Mouse (Mus musculus) midbrain, embryonic 15.5 days (tissue): ENCODE results near the gene D130043K22Rik. TPM values are rescaled to one million over a fixed set of nuclear protein-coding genes. Genes with fewer than 3 reads are reported as not detected.

Source experiments
- ATAC-seq: fragments of 200-750 bp; cut with Nextera tagmentation; replicated peaks from 2 replicates; pipeline ENCODE4 v1.8.0; 2017; ENCODE audit warnings: moderate TSS enrichment
- H3K27ac ChIP-seq: fragments of 300-500 bp; sonication (generic); 2 replicates; pipeline ENCODE4 v1.5.1; 2015; ENCODE audit warnings: mild to moderate bottlenecking, inconsistent platforms
- H3K27me3 ChIP-seq: fragments of 300-500 bp; sonication (generic); replicated peaks from 2 replicates; pipeline ENCODE4 v1.6.1; 2015; ENCODE audit warnings: inconsistent platforms
- H3K36me3 ChIP-seq: fragments of 300-500 bp; sonication (generic); replicated peaks from 2 replicates; pipeline ENCODE4 v1.6.1; 2015; ENCODE audit warnings: inconsistent platforms
- H3K4me1 ChIP-seq: fragments of 300-500 bp; sonication (generic); 2 replicates; pipeline ENCODE4 v1.6.1; 2015; ENCODE audit warnings: inconsistent platforms
- H3K4me2 ChIP-seq: fragments of 300-500 bp; sonication (generic); 2 replicates; pipeline ENCODE4 v1.6.1; 2015; ENCODE audit warnings: inconsistent platforms, mild to moderate bottlenecking, moderate library complexity
- H3K4me3 ChIP-seq: fragments of 300-500 bp; sonication (generic); 2 replicates; pipeline ENCODE4 v1.5.1; 2015; ENCODE audit warnings: mild to moderate bottlenecking, inconsistent platforms
- H3K9ac ChIP-seq: fragments of 300-500 bp; sonication (generic); 2 replicates; pipeline ENCODE4 v1.6.1; 2015; ENCODE audit warnings: mild to moderate bottlenecking, inconsistent platforms
- H3K9me3 ChIP-seq: fragments of 300-500 bp; sonication (generic); 2 replicates; pipeline ENCODE4 v1.6.1; 2016; ENCODE audit warnings: inconsistent platforms
- WGBS: fragments of 180-500 bp; shearing (Covaris S2); methylation state at CpG from one replicate; pipeline ENCODE4 v1.1.7; 2015; ENCODE audit warnings: mixed read lengths; 5-methylcytosine and 5-hydroxymethylcytosine counted together
- polyA plus RNA-seq: library from polyadenylated mRNA; unstranded; fragments of >200 nt; fragmentation: Nextera tagmentation; extraction: Ambion mirVana; gene quantifications from 2 replicates; pipeline ENCODE4 v1.2.1, GENCODE M21; 2015

The D130043K22Rik gene
- polyA plus RNA-seq, result 5.9 and 7.8 TPM in 2 replicates

DNA sequence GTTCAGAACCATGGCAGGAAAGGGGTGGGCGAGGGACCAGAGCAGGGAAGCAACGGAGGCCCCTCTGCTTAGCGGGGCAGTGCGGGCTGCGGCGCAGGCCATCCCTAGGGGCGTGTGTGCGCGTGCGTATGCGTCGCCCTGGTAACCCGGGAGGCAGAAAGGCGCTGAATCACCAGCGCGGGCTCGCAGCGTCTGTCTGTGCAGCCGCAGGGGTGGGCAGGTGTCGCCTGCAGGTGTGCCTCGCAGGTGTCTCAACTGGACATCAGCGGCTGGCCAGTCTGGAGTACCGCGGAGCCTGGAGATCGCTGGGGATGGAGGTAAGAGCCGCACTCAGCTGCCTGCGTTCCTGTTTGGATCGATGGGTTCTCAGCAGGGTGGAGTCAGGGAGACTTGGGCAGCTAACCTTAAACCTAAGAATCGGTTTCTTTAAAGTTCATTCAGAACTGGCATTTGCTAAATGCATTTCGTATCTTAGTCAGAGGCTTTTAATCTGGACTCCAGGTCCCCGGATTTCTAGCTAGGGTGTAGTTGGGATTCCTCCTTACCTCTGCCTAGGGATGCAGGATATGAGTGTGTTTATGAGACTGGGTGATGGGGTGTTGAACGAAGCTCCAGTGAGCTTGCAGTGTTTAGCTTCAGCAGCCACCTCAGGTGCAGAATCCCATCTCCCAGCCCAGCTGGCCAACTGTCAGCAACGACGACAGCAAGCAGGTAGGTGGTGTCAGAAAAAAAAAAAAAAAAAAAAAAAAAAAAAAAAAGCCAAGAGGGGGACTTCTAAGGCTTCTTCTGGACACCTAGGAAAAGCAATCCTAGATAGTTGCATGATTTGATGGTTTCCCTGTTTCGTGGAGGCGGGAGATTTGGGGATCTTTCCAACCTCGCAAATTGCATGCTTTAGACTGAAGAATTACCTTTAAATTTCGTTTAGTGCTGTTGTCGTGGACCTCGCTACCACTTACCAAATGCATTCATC is at the start of gene D130043K22Rik:
Gene D130043K22Rik (plus strand): TSS at position 153 of the 973 bp plus-strand sequence.
- Histone ChIP-seq H3K27ac (peak within 1 kb of the TSS; percentile 59), H3K9ac (peak within 1 kb of the TSS; percentile 69), H3K4me3 (peak within 1 kb of the TSS; percentile 70), H3K36me3 (no peaks in the 10 kb centered on the region; the same call in 1 of the 2 replicates), H3K4me1 (peaks cover 12% of the 10 kb centered on the region; the same call in 1 of the 2 replicates), H3K4me2 (peak within 1 kb of the TSS; percentile 88), H3K27me3 (no peaks in the 10 kb centered on the region), H3K9me3 (no peaks in the 10 kb centered on the region)
- WGBS, result 6% methylated on average over 40 of the region's 40 CpGs
- ATAC-seq, result peak; percentile 96

DNA sequence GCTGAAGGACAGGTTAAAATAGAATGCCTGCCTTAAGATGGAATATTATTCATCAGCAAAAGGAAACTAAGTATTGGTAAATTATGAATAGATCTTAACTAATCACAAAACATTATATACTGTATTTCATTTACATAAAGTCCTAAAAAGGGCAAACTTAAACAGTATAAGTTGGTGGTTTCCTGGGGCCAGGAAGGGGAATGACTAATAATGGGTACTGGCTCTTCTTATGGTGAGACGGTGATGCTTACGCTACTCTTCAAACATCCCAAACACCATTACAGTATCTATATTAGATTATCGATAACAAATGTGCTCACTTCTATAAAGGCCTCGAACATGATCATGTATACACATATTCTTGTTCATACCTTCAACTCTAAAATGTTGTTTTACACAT is 46.2 kb upstream of the D130043K22Rik start:
- WGBS, result 96% methylated on average over 4 of the region's 4 CpGs
- no peak for ATAC-seq
- H3K4me1 ChIP-seq, result peaks cover 17% of the 10 kb centered on the region

DNA sequence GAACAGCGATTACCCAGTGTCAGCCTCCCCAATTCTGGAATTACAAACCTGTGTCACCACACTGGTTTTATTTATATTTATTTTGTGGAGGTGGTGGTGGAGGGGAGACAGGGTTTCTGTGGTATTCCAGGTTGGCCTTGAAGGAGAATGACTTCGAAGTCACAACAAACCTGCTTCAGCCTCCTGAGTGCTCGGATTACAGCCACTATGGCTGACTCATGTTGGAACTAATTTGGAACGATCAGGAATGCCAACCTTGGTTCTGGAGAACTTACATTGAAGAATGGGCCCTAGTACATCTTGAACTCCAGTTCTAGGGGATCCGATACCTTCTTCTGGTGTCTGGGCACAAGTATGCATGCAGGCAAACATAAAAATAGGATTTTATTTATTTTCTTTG is 45.6 kb upstream of the D130043K22Rik start:
- WGBS, result 73% methylated on average over 5 of the region's 5 CpGs
- ATAC-seq, result no peak
- H3K36me3 ChIP-seq, result no peaks in the 10 kb centered on the region
- H3K4me2 ChIP-seq, result peak overlapping the region; percentile 87
- no peak overlapping the region for H3K27ac ChIP-seq
- H3K9me3 ChIP-seq, result no peaks in the 10 kb centered on the region
- peak overlapping the region; percentile 83; the same call in 1 of the 2 replicates for H3K4me3 ChIP-seq
- peaks cover 22% of the 10 kb centered on the region for H3K4me1 ChIP-seq
- no peak overlapping the region for H3K9ac ChIP-seq
- H3K27me3 ChIP-seq, result no peaks in the 10 kb centered on the region

More for the DNA sequence above, 46.2 kb upstream of the D130043K22Rik start:
- H3K9ac ChIP-seq, result no peak overlapping the region
- no peak overlapping the region for H3K4me2 ChIP-seq
- no peak overlapping the region for H3K4me3 ChIP-seq
- no peak overlapping the region for H3K27ac ChIP-seq
- H3K27me3 ChIP-seq, result no peaks in the 10 kb centered on the region
- H3K36me3 ChIP-seq, result no peaks in the 10 kb centered on the region
- no peaks in the 10 kb centered on the region for H3K9me3 ChIP-seq

DNA sequence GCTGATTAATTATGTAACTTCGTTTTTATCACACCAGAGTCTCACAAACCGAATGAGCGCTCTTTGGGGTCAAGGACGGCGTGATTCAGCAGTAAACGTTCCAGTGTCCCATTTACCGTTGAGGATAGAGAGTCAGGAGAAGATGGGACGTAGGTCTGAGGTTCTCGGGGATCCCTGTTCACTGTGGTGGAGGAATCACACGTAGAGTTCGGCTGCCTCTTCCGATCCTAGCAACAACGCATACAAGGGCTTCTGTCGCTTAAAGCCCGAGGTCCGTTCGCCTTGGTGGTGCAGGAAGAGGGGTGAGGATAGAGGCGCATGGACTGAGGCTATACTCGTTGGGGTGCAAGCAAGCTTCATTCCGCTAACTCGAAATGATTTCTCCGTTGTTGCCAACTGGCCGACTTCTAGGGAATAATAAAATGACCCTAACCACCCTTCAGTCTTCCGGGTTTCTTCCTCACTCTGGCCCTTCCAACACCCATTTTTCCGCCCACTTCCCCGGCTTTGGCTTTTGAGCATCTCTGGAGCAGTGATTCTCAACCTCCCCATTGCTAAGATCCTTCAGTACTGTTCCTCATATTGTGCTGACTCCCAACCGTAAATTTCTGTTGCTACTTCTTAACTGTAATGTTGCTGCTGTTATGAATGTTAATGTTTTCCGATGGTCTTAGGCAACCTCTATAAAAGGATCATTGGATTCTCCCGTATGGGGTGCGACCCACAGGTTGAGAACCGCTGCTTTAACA is 44.8 kb upstream of the D130043K22Rik start:
- peak overlapping the region; percentile 83 for H3K4me3 ChIP-seq
- WGBS, result under 1% methylated on average over 31 of the region's 31 CpGs
- peak overlapping the region; percentile 96 for H3K27ac ChIP-seq
- H3K9me3 ChIP-seq, result no peaks in the 10 kb centered on the region
- peak overlapping the region; percentile 56 for H3K9ac ChIP-seq
- peak; percentile 57 for ATAC-seq
- H3K4me1 ChIP-seq, result peaks cover 26% of the 10 kb centered on the region
- no peaks in the 10 kb centered on the region for H3K27me3 ChIP-seq
- no peaks in the 10 kb centered on the region for H3K36me3 ChIP-seq
- H3K4me2 ChIP-seq, result peak overlapping the region; percentile 87

DNA sequence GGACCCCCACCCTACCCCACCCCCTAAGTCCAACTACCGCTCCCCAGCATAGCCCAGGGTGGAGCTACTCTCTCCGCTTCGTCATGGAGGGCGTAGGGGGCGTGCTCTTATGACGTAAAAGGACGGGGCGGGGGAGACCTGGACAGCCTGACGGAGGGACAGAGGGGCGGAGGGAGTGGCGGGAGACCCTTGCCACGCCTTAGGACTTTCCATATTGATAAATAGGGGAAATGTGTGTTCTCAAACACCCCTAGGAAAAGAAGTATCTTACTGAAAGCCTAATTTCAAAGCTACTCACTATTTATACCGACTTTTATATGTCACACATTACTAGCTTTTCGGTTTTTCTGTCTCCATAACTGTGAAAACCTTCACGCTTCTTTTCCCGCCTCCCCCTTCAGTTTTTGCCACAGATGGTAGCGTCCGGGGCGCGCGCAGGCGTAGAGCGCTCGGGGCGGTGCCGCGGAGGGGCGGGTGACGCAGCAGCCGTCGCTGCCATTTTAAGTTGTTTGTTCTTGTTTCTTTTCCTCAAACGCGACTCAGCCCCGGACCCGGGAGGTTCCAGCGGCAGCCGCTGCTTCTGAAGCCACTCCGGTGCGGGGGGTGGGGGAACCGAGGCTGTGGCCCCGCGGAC is 44.1 kb upstream of the D130043K22Rik start:
- whole genome bisulfite sequencing, result under 1% methylated on average over 42 of the region's 42 CpGs
- H3K27ac ChIP-seq, result peak overlapping the region; percentile 96
- no peaks in the 10 kb centered on the region for H3K27me3 ChIP-seq
- H3K4me2 ChIP-seq, result peak overlapping the region; percentile 87
- 0 out of 2 replicates have a peak, but pooled peaks cover 4% of the 10 kb centered on the region for H3K36me3 ChIP-seq
- peak overlapping the region; percentile 74 for H3K9ac ChIP-seq
- peak overlapping the region; percentile 83 for H3K4me3 ChIP-seq
- H3K9me3 ChIP-seq, result no peaks in the 10 kb centered on the region
- ATAC-seq, result peak; percentile 97
- peaks cover 30% of the 10 kb centered on the region for H3K4me1 ChIP-seq

DNA sequence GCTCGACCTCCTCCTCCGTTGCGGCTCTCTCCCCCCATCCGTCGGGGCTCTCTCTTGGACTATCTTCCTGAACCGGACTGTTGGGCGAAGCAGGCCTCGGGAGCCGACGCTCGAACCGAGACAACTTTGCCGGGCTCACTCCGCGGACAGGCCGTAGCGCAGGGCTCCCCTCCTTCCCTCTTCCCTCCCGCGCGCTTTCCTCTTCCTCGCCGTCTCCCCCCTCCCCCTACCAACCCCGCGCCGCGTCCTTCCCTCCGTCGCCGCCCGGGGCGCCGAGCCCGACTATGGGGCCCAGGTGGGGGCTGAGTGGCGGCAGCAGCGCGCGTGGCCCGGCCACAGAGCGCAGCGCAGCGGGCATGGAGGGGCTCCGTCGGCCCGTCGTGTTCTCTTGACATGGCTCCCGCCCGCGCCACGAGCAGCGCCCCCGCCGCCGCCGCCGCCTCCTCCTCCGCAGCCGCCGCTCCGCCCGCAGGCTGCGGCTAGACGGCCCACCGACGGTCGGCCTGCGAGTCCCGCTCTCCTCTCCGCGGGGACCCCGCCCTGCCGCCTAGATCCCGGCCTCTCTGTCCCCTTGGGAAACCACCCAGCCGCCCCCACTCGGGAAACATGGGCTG is 43.5 kb upstream of the D130043K22Rik start, which contains the start of gene BC005537:
Gene BC005537 (plus strand): TSS at position 350 of the 614 bp plus-strand sequence.
- peak; percentile 55 for ATAC-seq
- Histone ChIP-seq H3K36me3 (0 out of 2 replicates have a peak, but pooled peaks cover 4% of the 10 kb centered on the region), H3K9me3 (no peaks in the 10 kb centered on the region), H3K4me3 (peak within 1 kb of the TSS; percentile 83), H3K27me3 (no peaks in the 10 kb centered on the region), H3K9ac (peak within 1 kb of the TSS; percentile 74), H3K4me1 (peaks cover 30% of the 10 kb centered on the region), H3K4me2 (peak within 1 kb of the TSS; percentile 87), H3K27ac (peak within 1 kb of the TSS; percentile 96)
- WGBS, result 0% methylated on average over 63 of the region's 74 CpGs

DNA sequence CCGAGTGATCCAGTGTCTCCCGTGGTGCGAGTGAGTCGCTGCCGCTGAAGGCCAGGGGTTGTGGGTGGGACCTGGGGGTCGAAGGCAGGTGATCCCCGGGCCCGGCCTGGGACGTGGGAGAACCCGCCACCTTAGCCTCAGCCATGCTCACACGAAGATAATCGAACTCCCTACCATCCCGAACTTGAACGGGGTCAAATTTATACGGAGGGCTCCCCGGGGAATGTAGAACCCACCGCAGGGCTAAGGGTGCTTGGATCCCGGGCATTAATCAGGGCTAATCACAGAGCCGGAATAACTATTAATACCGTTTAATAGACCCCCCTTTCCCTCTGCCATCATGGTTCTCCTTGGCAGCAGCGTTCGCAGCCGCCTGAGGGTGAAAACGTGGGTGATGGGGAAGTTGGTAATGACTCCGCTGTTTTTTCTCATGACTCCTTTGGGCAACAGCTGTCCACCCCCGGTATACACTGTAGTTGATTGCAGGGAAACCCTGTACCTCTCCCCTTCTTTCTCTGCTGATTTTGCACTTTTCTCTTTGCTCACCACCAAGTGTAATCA is 42.7 kb upstream of the D130043K22Rik start:
- H3K4me1 ChIP-seq, result peaks cover 32% of the 10 kb centered on the region
- ATAC-seq, result no peak
- peak overlapping the region; percentile 83 for H3K4me3 ChIP-seq
- no peaks in the 10 kb centered on the region for H3K27me3 ChIP-seq
- H3K4me2 ChIP-seq, result peak overlapping the region; percentile 87
- peak overlapping the region; percentile 96 for H3K27ac ChIP-seq
- H3K9ac ChIP-seq, result peak overlapping the region; percentile 74
- H3K36me3 ChIP-seq, result peaks cover 6% of the 10 kb centered on the region; the same call in 1 of the 2 replicates
- WGBS, result under 1% methylated on average over 26 of the region's 26 CpGs
- no peaks in the 10 kb centered on the region for H3K9me3 ChIP-seq

DNA sequence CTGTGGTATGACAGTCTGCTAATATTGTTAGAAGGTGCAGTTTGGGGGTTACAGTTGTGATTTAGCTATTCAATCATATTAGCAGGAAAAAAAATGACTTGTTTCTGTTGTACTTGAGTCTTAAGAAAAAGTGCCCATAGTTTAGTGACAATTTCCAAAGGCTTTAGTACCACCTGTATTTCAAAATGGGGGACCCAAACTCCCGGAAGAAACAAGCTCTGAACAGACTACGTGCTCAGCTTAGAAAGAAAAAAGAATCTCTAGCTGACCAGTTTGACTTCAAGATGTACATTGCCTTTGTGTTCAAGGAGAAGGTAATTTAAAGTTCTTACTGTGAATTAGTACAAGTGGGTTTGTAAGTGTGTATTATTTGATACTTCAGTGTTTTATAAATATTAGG is 41.7 kb upstream of the D130043K22Rik start:
- ATAC-seq, result no peak
- Histone ChIP-seq H3K4me3 (peak overlapping the region; percentile 83), H3K9me3 (no peaks in the 10 kb centered on the region), H3K4me1 (peaks cover 32% of the 10 kb centered on the region), H3K27ac (no peak overlapping the region), H3K36me3 (peaks cover 10% of the 10 kb centered on the region; the same call in 1 of the 2 replicates), H3K9ac (peak overlapping the region; percentile 74), H3K4me2 (peak overlapping the region; percentile 87), H3K27me3 (no peaks in the 10 kb centered on the region)
- WGBS, result 9% methylated on average over 2 of the region's 2 CpGs

DNA sequence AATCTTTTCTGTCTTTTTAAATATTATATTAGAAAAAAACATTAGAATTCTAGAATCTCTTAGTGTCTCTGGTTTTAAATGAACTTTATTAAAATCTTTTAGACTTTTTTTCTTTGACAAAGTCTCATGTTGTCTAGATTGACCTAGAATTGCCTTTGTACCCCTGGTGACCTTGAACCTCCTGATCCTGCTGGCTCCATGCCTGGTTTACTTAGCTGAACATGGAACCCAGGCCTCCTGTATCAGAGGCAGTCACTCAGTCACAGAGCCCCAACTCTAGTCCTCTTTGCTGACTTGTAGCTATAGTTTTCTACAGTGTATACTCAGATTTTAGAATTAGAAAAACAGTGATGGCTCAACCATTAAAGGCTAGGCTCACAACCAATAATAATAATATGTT is 38.9 kb upstream of the D130043K22Rik start:
- peaks cover 24% of the 10 kb centered on the region for H3K36me3 ChIP-seq
- H3K9ac ChIP-seq, result no peak overlapping the region
- H3K4me2 ChIP-seq, result no peak overlapping the region
- H3K27ac ChIP-seq, result no peak overlapping the region
- H3K4me1 ChIP-seq, result peaks cover 29% of the 10 kb centered on the region
- no peaks in the 10 kb centered on the region for H3K27me3 ChIP-seq
- no peaks in the 10 kb centered on the region for H3K9me3 ChIP-seq
- no peak overlapping the region for H3K4me3 ChIP-seq
- no peak for ATAC-seq

DNA sequence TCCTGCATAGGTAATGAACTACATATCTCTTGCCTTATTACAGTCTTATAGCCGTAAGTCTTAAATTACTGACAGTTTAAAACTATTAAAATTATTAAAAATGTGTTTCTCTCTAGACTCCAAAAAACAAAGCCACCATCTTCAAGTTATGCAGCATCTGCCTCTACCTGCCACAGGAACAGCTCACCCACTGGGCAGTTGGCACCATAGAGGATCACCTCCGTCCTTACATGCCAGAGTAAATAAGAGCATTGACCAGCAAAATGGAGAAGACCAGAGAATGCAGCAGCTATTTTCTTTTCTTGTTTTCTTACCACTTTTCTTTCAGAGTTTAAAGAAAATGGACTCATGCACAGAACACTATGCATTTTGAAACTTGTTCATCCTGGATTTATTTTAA is 32.4 kb upstream of the D130043K22Rik start:
- Histone ChIP-seq H3K9ac (no peak overlapping the region), H3K27ac (no peak overlapping the region), H3K4me1 (no peaks in the 10 kb centered on the region), H3K9me3 (no peaks in the 10 kb centered on the region), H3K27me3 (no peaks in the 10 kb centered on the region), H3K4me2 (no peak overlapping the region), H3K4me3 (no peak overlapping the region), H3K36me3 (peaks cover 39% of the 10 kb centered on the region)
- no peak for ATAC-seq
- 97% methylated on average over 2 of the region's 2 CpGs for WGBS

DNA sequence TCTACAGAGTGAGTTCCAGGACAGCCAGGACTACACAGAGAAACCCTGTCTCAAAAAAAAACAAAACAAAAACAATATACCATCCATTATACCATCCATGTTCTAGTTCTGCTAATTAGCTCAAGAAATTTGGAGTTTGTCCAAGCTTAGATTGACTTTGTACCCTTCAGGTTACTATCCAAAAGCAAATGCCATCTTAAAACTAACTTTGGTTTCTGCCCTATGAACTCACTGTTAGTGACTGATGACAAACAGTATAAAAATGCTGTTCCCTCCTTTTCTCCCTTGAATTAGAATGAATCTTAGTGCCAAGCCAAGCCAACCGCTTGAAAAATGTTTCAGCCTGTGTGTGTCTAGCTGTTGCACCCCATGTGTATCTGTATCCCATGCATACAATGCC is 30.3 kb upstream of the D130043K22Rik start:
- H3K27ac ChIP-seq, result no peak overlapping the region
- H3K36me3 ChIP-seq, result peaks cover 37% of the 10 kb centered on the region
- ATAC-seq, result no peak
- no peaks in the 10 kb centered on the region for H3K4me1 ChIP-seq
- no peaks in the 10 kb centered on the region for H3K9me3 ChIP-seq
- WGBS, result 83% methylated on average over 1 of the region's 1 CpGs
- no peak overlapping the region for H3K4me3 ChIP-seq
- no peak overlapping the region for H3K4me2 ChIP-seq
- no peaks in the 10 kb centered on the region for H3K27me3 ChIP-seq
- H3K9ac ChIP-seq, result no peak overlapping the region
